Mouse (Mus musculus): ENCODE data around the gene Cplx1. TPM values are rescaled to one million over a fixed set of nuclear protein-coding genes. Genes with fewer than 3 reads are reported as not detected.
"Not testable (repeated sequence)": the region's sequence is repeated elsewhere in the genome, so short reads cannot be mapped to it uniquely, and the experiment has no call there.

The Cplx1 gene
- polyA plus RNA-seq, 1 experiment, result 0.05 TPM

DNA sequence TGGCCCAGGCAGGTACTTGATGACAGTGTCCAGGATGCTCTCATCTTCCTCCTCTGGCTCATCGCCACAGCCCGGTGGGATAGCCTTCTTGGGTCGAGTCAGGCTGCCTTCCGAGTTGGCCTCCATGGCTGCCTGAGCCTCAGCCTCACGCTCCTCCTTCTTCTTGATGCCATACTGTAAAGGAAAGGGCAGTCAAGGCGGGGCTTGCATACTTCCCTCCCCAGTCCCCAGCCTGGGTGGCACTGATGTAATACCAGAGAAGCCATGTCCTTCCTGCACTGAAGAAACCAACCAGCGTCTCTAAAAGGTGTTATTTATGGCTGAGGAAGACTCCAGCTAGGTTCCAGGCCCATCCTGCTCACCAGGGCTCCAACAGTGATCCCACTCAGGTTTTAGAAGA, 29.7 kb downstream of the Cplx1 start:
- Histone ChIP-seq H3K27me3 (ENCODE audit: control insufficient read depth) (no peaks in the 10 kb centered on the region; the same call in 1 of the 2 replicates), H3K4me1 (ENCODE audit: control insufficient read depth) (no peaks in the 10 kb centered on the region), H3K9me3 (ENCODE audit: control insufficient read depth, low read length) (no peaks in the 10 kb centered on the region), H3K4me3 (replicated peaks) (no peak overlapping the region), H3K36me3 (ENCODE audit: control insufficient read depth) (no peaks in the 10 kb centered on the region)
- TF ChIP-seq TAL1 (IDR thresholded peaks at IDR 0.05; ENCODE audit: low read length), result no peak

GRCm38 (mm10) chr5:108518951-108519350, 30.9 kb downstream of the Cplx1 start:
- TF ChIP-seq GATA1 (IDR thresholded peaks at IDR 0.05; ENCODE audit: low read length) (no peak), TAL1 (IDR thresholded peaks at IDR 0.05; ENCODE audit: low read length) (no peak)
- Histone ChIP-seq H3K27me3 (ENCODE audit: control insufficient read depth) (no peaks in the 10 kb centered on the region), H3K9me3 (ENCODE audit: control insufficient read depth, low read length) (no peaks in the 10 kb centered on the region), H3K4me3 (replicated peaks) (no peak overlapping the region), H3K36me3 (ENCODE audit: control insufficient read depth) (no peaks in the 10 kb centered on the region), H3K4me1 (ENCODE audit: control insufficient read depth) (peaks cover 8% of the 10 kb centered on the region)

DNA sequence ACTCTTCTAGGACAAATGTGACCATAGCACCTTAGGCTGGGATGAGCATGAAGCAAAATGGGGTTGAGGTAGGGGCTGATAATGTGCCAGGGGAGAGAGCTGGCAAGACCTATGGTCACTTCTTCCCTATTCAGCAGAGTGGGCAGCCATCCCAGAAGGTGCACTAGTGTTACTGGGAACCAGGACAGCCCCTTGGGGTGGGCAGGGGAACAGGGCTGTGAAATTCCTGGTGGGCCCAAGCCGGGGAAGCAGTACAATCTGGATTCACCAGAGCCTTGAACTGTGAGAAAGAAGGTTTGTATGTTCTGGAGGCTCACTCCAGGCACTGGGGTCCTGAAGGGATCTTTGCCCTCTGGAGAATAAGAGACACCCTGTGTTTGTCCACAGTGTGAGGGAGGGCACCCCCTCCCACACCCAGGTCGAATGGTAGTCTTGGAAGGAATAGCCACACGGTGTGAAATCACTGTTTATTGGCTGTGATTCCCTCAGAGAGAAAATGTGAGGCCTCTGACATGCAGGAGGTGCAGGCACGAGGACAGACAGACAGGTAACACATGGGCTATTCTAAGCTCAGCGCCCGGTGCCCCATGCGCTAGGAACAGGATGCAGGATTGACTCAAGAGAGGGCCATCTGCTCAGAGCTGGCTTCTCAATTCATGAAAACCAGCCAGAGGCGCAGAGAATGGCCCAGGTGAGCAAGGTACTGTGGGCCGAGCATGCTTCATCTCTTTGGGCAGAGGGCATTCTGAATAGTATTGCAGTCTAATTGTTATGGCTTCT, 31.5 kb downstream of the Cplx1 start:
- TF ChIP-seq GATA1 (IDR thresholded peaks at IDR 0.05; ENCODE audit: low read length), result no peak
- no peak for TF ChIP-seq TAL1 (IDR thresholded peaks at IDR 0.05; ENCODE audit: low read length)
- Histone ChIP-seq H3K4me3 (replicated peaks) (no peak overlapping the region), H3K9me3 (ENCODE audit: control insufficient read depth, low read length) (no peaks in the 10 kb centered on the region), H3K27me3 (ENCODE audit: control insufficient read depth) (peaks cover 2% of the 10 kb centered on the region; the same call in 1 of the 2 replicates), H3K36me3 (ENCODE audit: control insufficient read depth) (no peaks in the 10 kb centered on the region), H3K4me1 (ENCODE audit: control insufficient read depth) (peaks cover 12% of the 10 kb centered on the region)

- Histone ChIP-seq H3K4me3 (replicated peaks) (no peak overlapping the region), H3K9me3 (ENCODE audit: control insufficient read depth, low read length) (no peaks in the 10 kb centered on the region), H3K36me3 (ENCODE audit: control insufficient read depth) (no peaks in the 10 kb centered on the region), H3K27me3 (ENCODE audit: control insufficient read depth) (peaks cover 2% of the 10 kb centered on the region; the same call in 1 of the 2 replicates), H3K4me1 (ENCODE audit: control insufficient read depth) (peaks cover 12% of the 10 kb centered on the region)
- TF ChIP-seq TAL1 (IDR thresholded peaks at IDR 0.05; ENCODE audit: low read length) (no peak), GATA1 (IDR thresholded peaks at IDR 0.05; ENCODE audit: low read length) (no peak)
These were observed 33.2 kb downstream of the Cplx1 start for GRCm38 (mm10) chr5:108516655-108517054.

DNA sequence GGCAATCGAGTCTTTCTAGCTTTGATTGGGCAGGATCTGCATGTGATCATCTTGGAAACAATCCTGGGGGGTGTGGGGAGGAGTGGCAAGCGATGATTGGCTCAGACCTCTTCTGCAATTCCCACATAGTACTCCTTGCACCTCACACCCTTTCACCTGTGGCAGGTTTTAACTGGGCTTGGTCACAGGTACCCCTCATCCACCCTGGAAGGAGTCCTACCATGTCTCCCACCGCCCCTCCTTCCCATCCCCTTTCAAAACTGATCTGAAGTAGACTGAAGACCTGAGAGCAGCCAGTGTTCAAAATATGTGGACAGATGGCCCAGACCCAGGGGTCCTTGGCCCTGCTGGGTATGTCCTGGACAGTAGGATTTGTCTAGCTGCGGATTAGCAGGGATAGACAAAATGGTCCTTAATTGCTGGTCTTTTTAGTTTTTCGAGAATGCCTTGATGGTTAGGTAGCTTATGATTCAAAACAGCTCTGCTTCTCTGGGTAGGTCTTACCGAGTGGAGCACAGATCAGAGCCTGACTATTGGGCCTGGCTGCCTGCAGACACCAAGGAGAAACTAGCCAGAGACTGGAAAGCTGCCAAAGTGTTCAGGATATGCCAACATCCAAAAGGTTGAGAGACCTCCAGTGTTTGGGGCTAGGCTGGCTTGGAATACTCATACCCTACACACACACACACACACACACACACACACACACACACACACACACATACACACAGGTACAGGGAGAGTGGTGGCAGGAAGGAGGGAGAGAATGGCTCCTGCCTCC, 34.1 kb downstream of the Cplx1 start:
- Histone ChIP-seq H3K4me3 (replicated peaks) (no peak overlapping the region), H3K9me3 (ENCODE audit: control insufficient read depth, low read length) (no peaks in the 10 kb centered on the region), H3K4me1 (ENCODE audit: control insufficient read depth) (peaks cover 12% of the 10 kb centered on the region), H3K36me3 (ENCODE audit: control insufficient read depth) (no peaks in the 10 kb centered on the region), H3K27me3 (ENCODE audit: control insufficient read depth) (peaks cover 2% of the 10 kb centered on the region; the same call in 1 of the 2 replicates)
- no peak for TF ChIP-seq TAL1 (IDR thresholded peaks at IDR 0.05; ENCODE audit: low read length)
- TF ChIP-seq GATA1 (IDR thresholded peaks at IDR 0.05; ENCODE audit: low read length), result no peak

GRCm38 (mm10) chr5:108502286-108502685, 47.5 kb downstream of the Cplx1 start:
- H3K9me3 ChIP-seq (ENCODE audit: control insufficient read depth, low read length), result no peaks in the 10 kb centered on the region
- peaks cover 83% of the 10 kb centered on the region for H3K36me3 ChIP-seq (ENCODE audit: control insufficient read depth)

DNA sequence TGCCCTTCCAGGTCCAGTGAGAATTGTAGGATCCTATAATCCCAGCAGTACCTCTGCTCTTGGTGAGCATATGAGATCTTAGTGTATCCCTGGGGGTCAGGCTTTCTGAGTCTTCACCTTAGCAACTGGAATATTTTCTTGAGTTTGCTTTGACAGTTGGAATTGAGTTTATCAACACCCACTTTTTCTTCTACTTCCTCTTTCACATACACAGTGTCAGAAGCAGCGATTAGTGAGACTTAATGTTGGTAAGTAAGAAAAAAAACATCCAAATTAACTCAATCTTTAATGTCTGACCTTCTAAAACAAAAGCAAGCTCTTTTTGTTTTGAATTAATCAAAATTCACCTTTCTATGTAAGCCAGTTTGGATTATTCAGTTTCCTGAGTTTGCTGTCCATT, 48.3 kb downstream of the Cplx1 start:
- TF ChIP-seq GATA1 (IDR thresholded peaks at IDR 0.05; ENCODE audit: low read length) (no peak), TAL1 (IDR thresholded peaks at IDR 0.05; ENCODE audit: low read length) (no peak)
- peaks cover 90% of the 10 kb centered on the region for H3K36me3 ChIP-seq (ENCODE audit: control insufficient read depth)
- no peaks in the 10 kb centered on the region for H3K4me1 ChIP-seq (ENCODE audit: control insufficient read depth)
- no peak overlapping the region for H3K4me3 ChIP-seq (replicated peaks)
- H3K9me3 ChIP-seq (ENCODE audit: control insufficient read depth, low read length), result no peaks in the 10 kb centered on the region
- H3K27me3 ChIP-seq (ENCODE audit: control insufficient read depth), result no peaks in the 10 kb centered on the region

More at GRCm38 (mm10) chr5:108502286-108502685, 47.5 kb downstream of the Cplx1 start:
- TF ChIP-seq TAL1 (IDR thresholded peaks at IDR 0.05; ENCODE audit: low read length) (no peak), GATA1 (IDR thresholded peaks at IDR 0.05; ENCODE audit: low read length) (no peak)
- no peaks in the 10 kb centered on the region for H3K27me3 ChIP-seq (ENCODE audit: control insufficient read depth)
- no peaks in the 10 kb centered on the region for H3K4me1 ChIP-seq (ENCODE audit: control insufficient read depth)
- no peak overlapping the region for H3K4me3 ChIP-seq (replicated peaks)

- H3K9me3 ChIP-seq (ENCODE audit: control insufficient read depth, low read length); H3K4me3 ChIP-seq (replicated peaks); H3K27me3 ChIP-seq (ENCODE audit: control insufficient read depth); H3K4me1 ChIP-seq (ENCODE audit: control insufficient read depth): not testable (repeated sequence)
- H3K36me3 ChIP-seq (ENCODE audit: control insufficient read depth), result peaks cover 81% of the 10 kb centered on the region
These were observed 63.7 kb downstream of the Cplx1 start for GRCm38 (mm10) chr5:108486148-108486547.

DNA sequence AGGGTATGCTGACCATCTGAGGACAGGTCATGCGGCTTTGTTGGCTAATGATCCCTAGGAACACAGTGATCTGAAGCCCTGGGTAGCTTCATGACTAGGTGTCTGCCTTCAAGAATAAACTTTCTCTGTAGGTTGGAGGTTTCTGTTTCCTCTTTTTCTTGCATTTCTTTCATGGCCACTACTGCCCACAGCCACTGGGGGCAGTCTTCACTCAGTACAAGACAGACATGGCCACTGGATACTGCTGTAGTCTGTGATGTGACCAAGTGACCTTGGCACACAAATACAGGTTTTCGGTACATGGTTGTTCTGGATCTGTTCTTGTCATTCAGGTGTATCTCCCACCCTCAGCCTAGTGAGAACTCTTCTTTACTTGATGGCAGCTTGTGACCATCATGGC, 64.6 kb downstream of the Cplx1 start:
- Histone ChIP-seq H3K4me1 (ENCODE audit: control insufficient read depth) (peaks cover 2% of the 10 kb centered on the region), H3K27me3 (ENCODE audit: control insufficient read depth) (no peaks in the 10 kb centered on the region), H3K4me3 (replicated peaks) (no peak overlapping the region), H3K36me3 (ENCODE audit: control insufficient read depth) (peaks cover 73% of the 10 kb centered on the region), H3K9me3 (ENCODE audit: control insufficient read depth, low read length) (no peaks in the 10 kb centered on the region)
- no peak for TF ChIP-seq GATA1 (IDR thresholded peaks at IDR 0.05; ENCODE audit: low read length)
- TF ChIP-seq TAL1 (IDR thresholded peaks at IDR 0.05; ENCODE audit: low read length), result no peak
